Mouse (Mus musculus) hindbrain, embryonic 10.5 days (tissue): ENCODE data around the gene 1700001P01Rik. TPM values are rescaled to one million over a fixed set of nuclear protein-coding genes. Genes with fewer than 3 reads are reported as not detected.
A peak's percentile ranks its signal among the peaks of the same experiment; 100 is the strongest.

Experiments
- DNase-seq: peaks from one replicate; pipeline ENCODE4 v3.0.0-alpha.2; 2017; ENCODE audit warnings: low spot score
- H3K27ac ChIP-seq: fragments of 300-500 bp; sonication (generic); 2 replicates; pipeline ENCODE4 v1.5.1; 2016; ENCODE audit warnings: mild to moderate bottlenecking, moderate library complexity
- H3K27me3 ChIP-seq: fragments of 300-500 bp; sonication (generic); 2 replicates; pipeline ENCODE4 v1.6.1; 2016; ENCODE audit warnings: mild to moderate bottlenecking; ENCODE audit not compliant: poor library complexity, insufficient read depth, severe bottlenecking
- H3K36me3 ChIP-seq: fragments of 300-500 bp; sonication (generic); 2 replicates; pipeline ENCODE4 v1.6.1; 2016; ENCODE audit warnings: mild to moderate bottlenecking, moderate library complexity
- H3K4me1 ChIP-seq: fragments of 300-500 bp; sonication (generic); replicated peaks from 2 replicates; pipeline ENCODE4 v1.6.1; 2016; ENCODE audit warnings: mild to moderate bottlenecking
- H3K4me3 ChIP-seq: fragments of 300-500 bp; sonication (generic); 2 replicates; pipeline ENCODE4 v1.5.1; 2016; ENCODE audit warnings: mild to moderate bottlenecking, moderate library complexity
- H3K9me3 ChIP-seq: fragments of 300-500 bp; sonication (generic); 2 replicates; pipeline ENCODE4 v1.6.1; 2016; ENCODE audit warnings: mild to moderate bottlenecking, moderate library complexity
- WGBS: fragments of 180-500 bp; shearing (Covaris S2); methylation state at CpG from one replicate; pipeline ENCODE4 v1.1.7; 2016; 5-methylcytosine and 5-hydroxymethylcytosine counted together
- polyA plus RNA-seq: library from polyadenylated mRNA; unstranded; fragments of >200 nt; fragmentation: Nextera tagmentation; extraction: Ambion mirVana; gene quantifications from 2 replicates; pipeline ENCODE4 v1.2.1, GENCODE M21; 2016

1700001P01Rik gene
- polyA plus RNA-seq, 1 experiment from 2014 or later = 0.80 TPM

GRCm38 (mm10) chr11:97777129-97777529 is 1.4 kb upstream of the 1700001P01Rik start:
- Histone ChIP-seq H3K27me3 (no peaks in the 10 kb centered on the region), H3K36me3 (peaks cover 66% of the 10 kb centered on the region), H3K4me3 (no peak overlapping the region), H3K27ac (no peak overlapping the region), H3K4me1 (peaks cover 29% of the 10 kb centered on the region), H3K9me3 (no peaks in the 10 kb centered on the region)
- WGBS = 51% methylated on average over 2 of the region's 2 CpGs
- DNase-seq = peak; percentile 30

- Histone ChIP-seq H3K4me3 (no peak overlapping the region), H3K27ac (no peak overlapping the region), H3K36me3 (peaks cover 66% of the 10 kb centered on the region), H3K4me1 (peaks cover 29% of the 10 kb centered on the region), H3K27me3 (no peaks in the 10 kb centered on the region), H3K9me3 (no peaks in the 10 kb centered on the region)
- WGBS = 57% methylated on average over 5 of the region's 5 CpGs
- peak; percentile 14 for DNase-seq
Observed at GRCm38 (mm10) chr11:97776497-97777128, 895 bp upstream of the 1700001P01Rik start.

GRCm38 (mm10) chr11:97775186-97775585 is 532 bp downstream of the 1700001P01Rik start:
- no peaks in the 10 kb centered on the region for H3K27me3 ChIP-seq
- peaks cover 52% of the 10 kb centered on the region for H3K36me3 ChIP-seq
- no peaks in the 10 kb centered on the region for H3K9me3 ChIP-seq
- H3K27ac ChIP-seq = peak overlapping the region; percentile 57; the same call in 1 of the 2 replicates
- DNase-seq = no peak
- WGBS = 76% methylated on average over 13 of the region's 13 CpGs
- H3K4me3 ChIP-seq = no peak overlapping the region
- peaks cover 17% of the 10 kb centered on the region for H3K4me1 ChIP-seq

- Histone ChIP-seq H3K9me3 (no peaks in the 10 kb centered on the region), H3K27ac (no peak overlapping the region), H3K27me3 (no peaks in the 10 kb centered on the region), H3K4me1 (peaks cover 16% of the 10 kb centered on the region; the same call in 1 of the 2 replicates), H3K36me3 (peaks cover 15% of the 10 kb centered on the region), H3K4me3 (no peak overlapping the region)
- DNase-seq = no peak
- WGBS = 81% methylated on average over 14 of the region's 14 CpGs
Observed at GRCm38 (mm10) chr11:97771410-97771809, 4.3 kb downstream of the 1700001P01Rik start.

- H3K4me3 ChIP-seq = no peak overlapping the region
- H3K27me3 ChIP-seq = no peaks in the 10 kb centered on the region
- peaks cover 18% of the 10 kb centered on the region for H3K4me1 ChIP-seq
- 33% methylated on average over 2 of the region's 2 CpGs for WGBS
- no peak for DNase-seq
- H3K27ac ChIP-seq = no peak overlapping the region
- no peaks in the 10 kb centered on the region for H3K9me3 ChIP-seq
- H3K36me3 ChIP-seq = peaks cover 3% of the 10 kb centered on the region; the same call in 1 of the 2 replicates
Observed at GRCm38 (mm10) chr11:97769704-97770103, 6.0 kb downstream of the 1700001P01Rik start.

GRCm38 (mm10) chr11:97766154-97766881 is 9.4 kb downstream of the 1700001P01Rik start, which contains the start of gene Cwc25:
Gene Cwc25 (minus strand): TSS chr11:97766556.
- WGBS = 1% methylated on average over 38 of the region's 38 CpGs
- H3K27me3 ChIP-seq = no peaks in the 10 kb centered on the region
- H3K36me3 ChIP-seq = peaks cover 37% of the 10 kb centered on the region

GRCm38 (mm10) chr11:97761638-97762037 is 14.1 kb downstream of the 1700001P01Rik start:
- peaks cover 83% of the 10 kb centered on the region for H3K36me3 ChIP-seq
- no peaks in the 10 kb centered on the region for H3K27me3 ChIP-seq
- peaks cover 18% of the 10 kb centered on the region for H3K4me1 ChIP-seq
- no peak overlapping the region for H3K27ac ChIP-seq
- no peak overlapping the region for H3K4me3 ChIP-seq
- H3K9me3 ChIP-seq = 0 out of 2 replicates have a peak, but pooled peaks cover 2% of the 10 kb centered on the region
- DNase-seq = no peak

More at GRCm38 (mm10) chr11:97766154-97766881, 9.4 kb downstream of the 1700001P01Rik start, which contains the start of gene Cwc25:
- DNase-seq = peak; percentile 95
- H3K4me3 ChIP-seq = peak within 1 kb of the TSS; percentile 97
- H3K9me3 ChIP-seq = 0 out of 2 replicates have a peak, but pooled peaks cover 2% of the 10 kb centered on the region
- peak within 1 kb of the TSS; percentile 93 for H3K27ac ChIP-seq
- H3K4me1 ChIP-seq = peaks cover 22% of the 10 kb centered on the region

GRCm38 (mm10) chr11:97758942-97759341 is 16.8 kb downstream of the 1700001P01Rik start:
- WGBS = 89% methylated on average over 6 of the region's 6 CpGs
- peaks cover 99% of the 10 kb centered on the region for H3K36me3 ChIP-seq

GRCm38 (mm10) chr11:97758125-97758524 is 17.6 kb downstream of the 1700001P01Rik start:
- H3K36me3 ChIP-seq = peaks cover 99% of the 10 kb centered on the region
- H3K27me3 ChIP-seq = no peaks in the 10 kb centered on the region
- H3K4me3 ChIP-seq = no peak overlapping the region
- 0 out of 2 replicates have a peak, but pooled peaks cover 2% of the 10 kb centered on the region for H3K9me3 ChIP-seq
- no peak overlapping the region for H3K27ac ChIP-seq
- DNase-seq = no peak
- WGBS = 91% methylated on average over 1 of the region's 1 CpGs
- H3K4me1 ChIP-seq = no peaks in the 10 kb centered on the region

More at GRCm38 (mm10) chr11:97758942-97759341, 16.8 kb downstream of the 1700001P01Rik start:
- no peak overlapping the region for H3K4me3 ChIP-seq
- no peaks in the 10 kb centered on the region for H3K27me3 ChIP-seq
- H3K27ac ChIP-seq = no peak overlapping the region
- DNase-seq = no peak
- H3K9me3 ChIP-seq = 0 out of 2 replicates have a peak, but pooled peaks cover 2% of the 10 kb centered on the region
- H3K4me1 ChIP-seq = no peaks in the 10 kb centered on the region

- Histone ChIP-seq H3K27ac (no peak overlapping the region), H3K9me3 (peaks cover 5% of the 10 kb centered on the region; the same call in 1 of the 2 replicates), H3K4me1 (no peaks in the 10 kb centered on the region), H3K27me3 (no peaks in the 10 kb centered on the region), H3K4me3 (no peak overlapping the region), H3K36me3 (peaks cover 99% of the 10 kb centered on the region)
- WGBS = 95% methylated on average over 8 of the region's 8 CpGs
- no peak for DNase-seq
Observed at GRCm38 (mm10) chr11:97753277-97753676, 22.4 kb downstream of the 1700001P01Rik start.

- H3K4me1 ChIP-seq = peaks cover 11% of the 10 kb centered on the region
- no peak for DNase-seq
- H3K27me3 ChIP-seq = no peaks in the 10 kb centered on the region
- peaks cover 5% of the 10 kb centered on the region; the same call in 1 of the 2 replicates for H3K9me3 ChIP-seq
- 91% methylated on average over 5 of the region's 5 CpGs for WGBS
- peaks cover 76% of the 10 kb centered on the region for H3K36me3 ChIP-seq
- H3K27ac ChIP-seq = no peak overlapping the region
- no peak overlapping the region for H3K4me3 ChIP-seq
Observed at GRCm38 (mm10) chr11:97748496-97748895, 27.2 kb downstream of the 1700001P01Rik start.

GRCm38 (mm10) chr11:97747773-97748172 is 27.9 kb downstream of the 1700001P01Rik start:
- Histone ChIP-seq H3K9me3 (peaks cover 5% of the 10 kb centered on the region; the same call in 1 of the 2 replicates), H3K4me3 (no peak overlapping the region), H3K27ac (no peak overlapping the region), H3K27me3 (no peaks in the 10 kb centered on the region), H3K4me1 (peaks cover 18% of the 10 kb centered on the region), H3K36me3 (peaks cover 69% of the 10 kb centered on the region)
- DNase-seq = no peak
- WGBS = 90% methylated on average over 8 of the region's 8 CpGs

- Histone ChIP-seq H3K9me3 (no peaks in the 10 kb centered on the region), H3K4me1 (peaks cover 34% of the 10 kb centered on the region), H3K27me3 (no peaks in the 10 kb centered on the region), H3K27ac (peak overlapping the region; percentile 99), H3K36me3 (peaks cover 46% of the 10 kb centered on the region), H3K4me3 (peak overlapping the region; percentile 89)
- 14% methylated on average over 13 of the region's 13 CpGs for WGBS
- no peak for DNase-seq
Observed at GRCm38 (mm10) chr11:97745331-97745721, 30.4 kb downstream of the 1700001P01Rik start.
